Mouse (Mus musculus) embryonic fibroblast, embryonic 13.5 days (primary cell): ENCODE data around the gene Sh3bp1.

ENCODE experiments used
- CTCF ChIP-seq: IDR thresholded peaks from 2 replicates; pipeline ENCODE4 v1.5.1; 2011; ENCODE audit warnings: mild to moderate bottlenecking, control low read depth, low read length, moderate library complexity, borderline replicate concordance; ENCODE audit not compliant: insufficient read depth
- POLR2A ChIP-seq: IDR thresholded peaks from 2 replicates; pipeline ENCODE4 v1.6.1; 2011; ENCODE audit warnings: low read depth, mild to moderate bottlenecking, control low read depth, low read length, moderate library complexity

DNA sequence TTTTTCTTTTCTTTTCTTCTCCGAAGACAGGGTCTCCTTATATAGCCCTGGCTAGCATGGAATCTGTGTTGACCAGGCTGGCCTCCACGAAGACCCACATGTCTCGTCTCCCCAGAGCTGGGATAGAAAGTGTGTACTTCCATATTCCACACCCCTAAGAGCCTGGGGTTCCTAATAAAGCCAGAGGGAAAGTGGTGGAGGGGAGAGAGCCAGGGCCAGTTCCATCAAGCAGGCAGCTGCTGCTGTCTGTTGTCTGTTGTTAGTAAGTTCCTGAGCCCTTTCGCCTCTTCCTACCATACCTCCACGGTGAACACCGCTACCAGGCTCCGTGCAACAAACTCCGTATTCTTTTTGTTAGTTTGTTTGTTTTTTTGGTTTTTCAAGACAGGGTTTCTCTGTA, 29.0 kb downstream of the Sh3bp1 start:
- no peak for TF ChIP-seq CTCF
- peak; percentile 38 for TF ChIP-seq POLR2A
